Mouse (Mus musculus) gastrocnemius, adult 2 months (tissue): ENCODE data around the gene Irf4. TPM values are rescaled to one million over a fixed set of nuclear protein-coding genes. Genes with fewer than 3 reads are reported as not detected.

Source experiments
- DNase-seq: peaks from one replicate; pipeline ENCODE4 v3.0.0; 2022
- H3K27ac ChIP-seq: fragments of 200-600 bp; 2 replicates; pipeline ENCODE4 v1.8.1; 2022; ENCODE audit warnings: mild to moderate bottlenecking
- H3K4me3 ChIP-seq: fragments of 200-600 bp; 2 replicates; pipeline ENCODE4 v1.8.1; 2022; ENCODE audit warnings: mild to moderate bottlenecking, moderate library complexity
- CTCF ChIP-seq: fragments of 200-600 bp; IDR thresholded peaks from 2 replicates; pipeline ENCODE4 v1.8.1; 2022; ENCODE audit warnings: antibody characterized with exemption, mild to moderate bottlenecking, moderate library complexity
- intact Hi-C: fragments of 180-260 bp; cut with DNase I; formaldehyde crosslinking; loops from one replicate; pipeline ENCODE4 v1.15.1; 2025
- long read RNA-seq, 2 experiments: library from polyadenylated mRNA; stranded (forward); transcript quantifications; one replicate each; pipeline ENCODE4 v2.0.0; 2021
- total RNA-seq, 2 experiments: library from RNA; stranded (reverse); gene quantifications; 2 replicates each; pipeline ENCODE4 v1.2.3; 2021

Irf4 gene
- 1 to 10 TPM in 1 of 2 experiments, under 1 TPM in 1; 0.64 to 2.5 TPM for total RNA-seq
- long read RNA-seq, experiment 1, partial matches to known transcripts = 0 of 1 reads
- long read RNA-seq, experiment 1, other reads (novel, unspliced or antisense) = 1 of 1 reads
- long read RNA-seq, experiment 2 = 0 reads

DNA sequence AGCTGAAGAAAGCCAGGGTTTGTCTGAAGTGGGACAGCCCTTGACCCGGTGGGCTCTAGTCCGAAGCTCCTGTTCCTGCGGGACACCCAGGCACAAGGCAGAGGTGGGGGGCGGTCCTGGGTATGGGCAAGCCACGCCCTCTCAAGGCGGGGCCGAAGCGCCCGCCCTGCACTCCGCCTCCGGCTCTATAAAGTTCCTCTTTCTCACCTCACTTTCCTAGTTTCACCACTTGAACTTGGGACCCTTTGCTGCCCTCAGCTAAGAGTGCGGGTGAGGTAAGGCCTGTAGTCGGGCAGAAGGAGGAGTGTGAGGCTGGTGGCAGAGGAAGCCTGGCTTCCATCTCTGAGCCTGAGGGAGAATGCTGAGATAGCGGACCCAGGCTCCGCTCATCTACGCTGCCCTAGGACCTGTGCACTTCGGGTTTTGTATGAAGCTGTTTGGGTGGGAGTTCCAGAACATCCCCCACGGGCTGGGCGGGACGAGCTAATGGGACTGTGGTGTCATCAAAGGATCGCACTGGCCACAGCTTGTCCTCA is at the start of gene Irf4:
Gene Irf4, plus strand, starts transcription at position 206 of the 536 bp plus-strand sequence.
- peak within 1 kb of the TSS; percentile 81 for H3K4me3 ChIP-seq
- TF ChIP-seq CTCF = no peak
- intact Hi-C loops = no loop called here
- DNase-seq = peak; percentile 79
- H3K27ac ChIP-seq = peak within 1 kb of the TSS; percentile 72

DNA sequence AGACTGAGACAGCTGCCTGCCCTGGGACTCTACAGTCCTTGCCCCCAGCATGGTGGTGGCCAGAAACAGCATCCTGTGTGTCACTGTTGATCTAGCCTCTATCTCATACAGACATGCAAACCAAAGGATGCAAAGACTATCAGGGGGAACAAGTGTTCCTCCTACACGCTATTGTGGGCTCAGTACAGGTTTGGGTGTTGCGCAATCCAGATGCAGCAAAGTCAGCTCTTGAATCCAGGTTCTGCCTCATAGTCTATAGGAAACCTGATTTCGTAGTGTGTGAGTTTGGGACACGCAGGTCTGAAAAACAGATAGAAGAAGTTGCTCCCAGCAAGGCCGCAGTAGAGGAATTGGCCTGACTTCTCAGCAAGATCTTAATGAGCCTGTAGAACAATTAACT is 46.3 kb upstream of the Irf4 start:
- Histone ChIP-seq H3K4me3 (no peak overlapping the region), H3K27ac (no peak overlapping the region)
- intact Hi-C loops = no loop called here
- no peak for DNase-seq
- TF ChIP-seq CTCF = no peak

DNA sequence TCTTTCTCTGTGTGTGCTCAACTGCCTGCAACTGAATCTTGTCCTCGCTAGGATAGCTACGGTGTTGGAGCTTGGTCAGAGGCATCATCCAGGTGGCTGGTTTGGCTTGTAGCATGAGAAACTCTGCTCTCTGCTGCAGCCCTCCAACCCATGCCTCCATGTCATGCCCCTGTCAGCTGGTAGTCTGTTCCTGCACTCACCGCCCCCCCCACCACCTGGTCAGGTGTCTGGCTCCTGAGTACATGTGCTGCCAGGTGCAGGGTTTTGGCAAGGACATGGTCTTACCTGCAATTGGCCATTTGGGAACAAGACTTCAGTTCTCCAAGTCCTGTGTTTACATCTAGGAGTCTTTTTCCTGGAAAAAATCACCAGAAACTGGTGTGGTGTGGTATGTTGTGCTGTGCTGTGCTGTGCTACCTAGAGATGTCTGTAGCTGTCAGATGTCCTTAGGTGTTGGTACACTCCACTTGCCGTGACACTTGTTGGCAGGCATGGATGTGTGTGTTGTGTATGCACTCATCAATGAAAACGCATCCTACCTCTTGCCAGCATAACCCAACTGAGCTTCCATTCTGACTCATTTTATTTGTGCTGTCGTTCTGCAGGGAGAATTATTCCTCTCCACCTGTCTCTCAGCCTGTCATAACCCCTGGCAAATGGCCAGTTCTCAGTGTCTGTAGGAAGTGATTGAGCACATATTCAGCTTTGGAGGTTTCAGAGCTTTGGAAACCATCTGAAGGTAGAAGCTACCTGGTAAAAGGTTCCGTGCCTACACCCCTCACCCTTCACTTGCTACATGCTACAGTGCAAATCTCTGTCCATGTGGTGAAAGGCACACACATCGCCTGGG is 44.6 kb upstream of the Irf4 start:
- Histone ChIP-seq H3K27ac (no peak overlapping the region), H3K4me3 (no peak overlapping the region)
- intact Hi-C loops = no loop called here
- peak; percentile 18 for DNase-seq
- no peak for TF ChIP-seq CTCF

DNA sequence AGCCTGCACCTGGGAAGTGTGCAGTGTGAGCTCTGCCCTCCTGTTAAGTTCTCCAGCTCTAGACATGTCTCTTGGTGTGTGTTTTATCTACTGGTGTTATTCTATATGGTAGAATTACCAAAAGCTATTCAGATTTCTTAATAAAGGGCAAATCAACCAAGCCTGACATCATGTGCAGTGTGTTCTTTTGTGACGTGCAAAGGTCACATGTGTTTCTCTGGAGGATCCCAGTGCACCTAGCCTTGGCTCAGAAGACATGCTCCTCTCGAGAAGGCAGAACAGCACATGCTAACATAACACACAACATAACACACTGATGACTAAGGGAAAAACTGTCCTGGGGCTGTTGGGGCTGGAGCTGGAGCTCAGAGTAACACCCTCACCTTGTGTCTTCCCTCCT is 38.0 kb upstream of the Irf4 start:
- no peak for DNase-seq
- intact Hi-C loops = no loop called here
- TF ChIP-seq CTCF = no peak
- H3K27ac ChIP-seq = no peak overlapping the region
- no peak overlapping the region for H3K4me3 ChIP-seq

DNA sequence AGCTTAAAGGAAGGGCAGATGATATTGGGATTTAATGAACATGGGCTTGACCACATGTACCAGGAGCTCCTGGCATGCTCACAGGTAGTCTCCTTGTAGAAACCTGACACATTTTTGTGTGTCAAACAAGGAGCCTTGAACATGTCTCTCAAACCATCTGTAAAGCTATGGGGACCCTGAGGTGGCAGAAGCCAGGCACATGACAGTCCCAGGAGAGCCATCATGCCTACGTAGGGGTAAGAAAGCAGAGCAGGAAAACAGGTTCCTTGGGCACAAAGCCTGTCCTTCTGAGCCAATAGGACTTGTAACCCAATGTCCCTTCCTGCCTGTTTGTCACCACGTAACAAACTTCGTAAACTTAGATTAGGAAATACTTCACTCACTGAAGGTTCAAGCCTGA is 37.3 kb upstream of the Irf4 start:
- TF ChIP-seq CTCF = no peak
- Histone ChIP-seq H3K4me3 (no peak overlapping the region), H3K27ac (no peak overlapping the region)
- DNase-seq = no peak
- intact Hi-C loops = no loop called here

DNA sequence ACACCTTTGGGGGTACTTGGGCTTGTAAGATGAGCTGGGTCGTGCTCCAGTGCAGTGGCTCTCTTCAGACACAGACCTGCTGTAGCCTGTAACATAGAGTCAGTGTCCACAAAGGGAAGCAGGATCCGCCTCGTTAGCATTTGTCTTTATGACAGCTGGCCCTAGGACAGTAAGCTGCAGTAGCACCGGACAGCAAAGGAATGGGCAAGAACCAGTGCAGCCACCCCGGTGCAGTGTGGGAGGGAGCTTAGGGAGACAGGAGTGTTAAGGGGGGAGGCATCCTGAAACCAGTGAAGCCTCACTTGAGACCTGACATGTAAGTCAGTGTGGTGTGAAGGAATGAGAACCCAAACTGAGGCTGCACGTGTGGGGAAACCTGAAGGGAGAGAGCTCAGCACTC is 36.7 kb upstream of the Irf4 start:
- Histone ChIP-seq H3K27ac (no peak overlapping the region), H3K4me3 (no peak overlapping the region)
- intact Hi-C loops = no loop called here
- TF ChIP-seq CTCF = no peak
- DNase-seq = no peak

DNA sequence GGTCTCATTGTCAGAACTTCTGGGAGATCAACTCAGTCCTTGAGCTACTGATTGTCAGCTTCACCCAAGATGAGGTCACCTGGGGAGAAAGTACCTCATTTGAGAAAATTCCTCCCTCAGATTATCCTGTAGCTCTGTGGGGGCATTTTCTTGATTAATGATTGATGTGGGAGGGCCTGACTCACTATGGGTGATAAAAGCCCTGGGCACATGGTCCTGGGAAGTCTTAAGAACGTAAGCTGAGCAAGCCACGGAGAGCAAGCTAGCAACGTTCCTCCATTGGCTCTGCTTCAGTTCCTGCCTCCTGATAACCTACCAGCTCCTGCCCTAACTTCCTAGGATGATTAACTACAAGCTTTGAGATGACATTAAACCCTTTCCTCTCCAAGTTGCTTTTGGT is 35.4 kb upstream of the Irf4 start:
- intact Hi-C loops = no loop called here
- no peak for DNase-seq
- Histone ChIP-seq H3K4me3 (no peak overlapping the region), H3K27ac (no peak overlapping the region)
- no peak for TF ChIP-seq CTCF

DNA sequence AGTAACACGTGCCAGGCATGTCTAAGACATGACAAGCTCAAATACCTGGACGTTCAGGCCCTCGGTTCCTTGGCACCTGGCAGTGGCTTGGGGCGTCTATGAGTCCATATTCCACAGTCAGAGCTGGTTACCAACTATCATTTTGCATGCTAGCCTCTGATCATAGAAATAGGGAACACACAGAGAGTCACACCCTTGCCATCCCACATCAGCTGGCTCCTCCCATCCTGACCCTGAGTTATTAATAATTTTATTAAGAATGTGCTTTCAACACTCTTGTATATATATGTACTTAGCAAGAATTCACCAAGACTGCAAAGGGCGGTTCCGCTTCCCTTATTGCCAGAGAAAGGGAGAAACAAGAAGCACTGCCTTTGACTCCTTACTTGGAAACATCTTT is 34.5 kb upstream of the Irf4 start:
- Histone ChIP-seq H3K27ac (peak overlapping the region; percentile 12; the same call in 1 of the 2 replicates), H3K4me3 (no peak overlapping the region)
- no peak for TF ChIP-seq CTCF
- no peak for DNase-seq
- intact Hi-C loops = no loop called here

DNA sequence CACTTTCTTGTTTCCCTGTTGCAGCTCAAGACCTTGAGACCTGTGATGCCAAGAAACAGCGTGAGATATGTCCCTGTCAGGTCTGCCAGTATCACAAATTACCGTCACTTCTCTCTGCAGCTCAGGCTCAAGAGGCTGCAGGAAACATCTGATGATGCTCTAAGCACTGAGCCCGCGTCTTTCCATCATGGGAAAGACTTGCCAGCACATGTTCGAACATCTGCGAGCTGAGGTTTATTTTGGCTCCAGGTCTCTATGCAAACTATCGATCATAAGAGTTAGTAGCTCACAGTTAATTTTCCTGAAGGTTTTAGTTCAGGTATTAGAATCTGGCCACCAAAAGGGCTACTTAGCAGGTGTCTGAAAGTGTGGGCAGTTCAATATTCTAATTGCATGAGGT is 34.0 kb upstream of the Irf4 start:
- intact Hi-C loops = no loop called here
- TF ChIP-seq CTCF = no peak
- no peak for DNase-seq
- Histone ChIP-seq H3K4me3 (no peak overlapping the region), H3K27ac (no peak overlapping the region)

DNA sequence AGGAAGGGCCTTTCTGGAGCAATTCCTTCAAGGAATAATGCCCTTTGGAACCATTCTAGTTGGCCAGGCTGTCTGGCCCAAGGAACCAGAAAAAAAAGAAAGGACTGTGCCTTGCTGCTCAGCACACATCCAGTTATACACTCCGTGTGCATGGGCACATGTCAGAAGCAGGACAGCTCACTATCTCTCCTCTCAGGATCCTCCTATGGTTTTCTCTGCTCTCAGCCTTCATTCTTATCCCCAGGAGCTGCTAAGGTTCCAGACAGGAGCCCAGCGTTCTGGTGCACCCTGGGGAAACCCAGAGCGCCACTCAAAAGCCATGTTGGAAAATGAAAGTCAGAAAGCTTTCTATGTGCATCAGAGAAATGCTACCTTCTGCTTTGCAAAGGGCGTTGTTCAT is 33.5 kb upstream of the Irf4 start:
- TF ChIP-seq CTCF = no peak
- intact Hi-C loops = no loop called here
- Histone ChIP-seq H3K27ac (no peak overlapping the region), H3K4me3 (no peak overlapping the region)
- DNase-seq = no peak

DNA sequence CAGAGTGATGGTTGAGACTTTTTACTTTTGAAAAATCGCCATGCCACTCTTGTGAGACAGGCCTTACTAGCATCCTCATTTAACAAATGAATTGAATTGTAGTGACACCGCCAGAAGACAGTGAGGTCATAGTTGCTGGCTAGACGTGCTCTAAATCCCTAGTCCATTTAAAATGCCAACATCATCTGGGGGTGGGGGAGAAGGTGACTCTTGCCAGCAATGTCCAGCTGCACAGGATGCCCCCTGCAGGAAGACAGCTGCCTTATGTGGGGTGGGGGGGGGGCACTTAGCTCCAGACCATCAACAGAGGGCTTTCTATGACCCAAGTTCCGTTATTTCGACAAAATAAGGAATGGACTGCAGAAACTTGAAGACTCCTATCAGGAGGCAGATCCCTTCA is 32.4 kb upstream of the Irf4 start:
- Histone ChIP-seq H3K27ac (no peak overlapping the region), H3K4me3 (no peak overlapping the region)
- no peak for DNase-seq
- intact Hi-C loops = no loop called here
- TF ChIP-seq CTCF = no peak

DNA sequence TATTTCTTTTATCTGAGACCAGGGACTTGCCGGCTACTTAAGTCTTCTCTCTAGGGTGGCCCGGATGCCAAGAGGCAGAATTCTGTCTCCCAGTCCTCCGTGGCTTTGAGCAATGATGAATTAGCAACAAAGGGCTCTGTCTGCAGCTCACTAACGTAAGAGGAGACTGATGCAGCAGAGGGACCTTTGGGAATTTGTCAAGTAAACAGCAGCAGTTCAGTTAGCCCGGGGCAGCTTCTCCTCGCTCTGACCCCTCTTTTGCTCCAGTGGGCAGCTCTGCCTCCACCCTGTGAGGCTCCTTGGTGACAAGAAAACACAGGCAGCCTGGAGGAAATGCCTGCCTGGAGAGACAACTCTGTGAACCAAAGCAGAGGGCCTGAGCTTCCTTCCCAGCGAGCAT is 26.4 kb upstream of the Irf4 start:
- intact Hi-C loops = no loop called here
- no peak for TF ChIP-seq CTCF
- H3K4me3 ChIP-seq = no peak overlapping the region
- H3K27ac ChIP-seq = 0 out of 2 replicates have a peak overlapping the region, but pooled peaks have one; percentile 20
- DNase-seq = peak; percentile 37

DNA sequence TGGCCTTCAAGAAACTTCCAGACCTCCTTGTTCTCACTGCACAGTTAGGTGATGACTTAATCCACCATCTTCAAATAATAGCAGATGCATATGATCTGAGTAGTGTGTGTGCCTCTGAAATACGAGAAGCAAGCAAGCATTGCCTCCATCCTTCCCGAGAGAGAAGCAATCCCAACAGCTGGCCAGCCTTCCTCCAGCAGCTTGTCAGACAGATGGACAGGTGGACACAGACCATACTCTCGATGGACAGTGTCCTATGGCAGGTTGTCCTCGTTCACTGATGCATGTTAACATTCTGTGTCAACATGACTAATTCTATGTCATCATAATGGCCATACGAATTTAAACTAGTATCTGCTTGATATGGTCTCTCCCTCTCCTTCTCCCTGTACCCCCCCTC is 25.8 kb upstream of the Irf4 start:
- no peak overlapping the region for H3K27ac ChIP-seq
- H3K4me3 ChIP-seq = no peak overlapping the region
- intact Hi-C loops = no loop called here
- no peak for TF ChIP-seq CTCF
- DNase-seq = no peak

DNA sequence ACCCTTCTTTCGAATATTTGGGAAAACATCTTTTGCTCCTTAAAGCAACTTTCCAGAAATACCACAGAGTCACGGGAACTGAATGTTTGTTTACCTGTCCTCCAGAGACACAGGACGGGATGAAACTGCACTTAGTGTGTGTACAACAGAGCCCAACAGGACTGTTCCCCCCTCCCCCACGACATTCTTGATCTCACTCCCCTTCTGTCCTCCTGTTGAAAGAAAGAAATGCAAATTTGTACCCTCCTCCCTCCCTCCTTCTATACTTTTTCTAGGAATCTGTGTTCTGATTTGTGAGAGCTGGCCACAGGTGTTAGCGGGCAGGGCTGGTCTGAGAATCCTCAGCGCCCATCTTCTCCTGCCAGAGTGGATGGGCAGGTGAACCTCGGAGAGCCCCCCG is 25.2 kb upstream of the Irf4 start:
- no peak for TF ChIP-seq CTCF
- DNase-seq = no peak
- intact Hi-C loops = no loop called here
- Histone ChIP-seq H3K27ac (no peak overlapping the region), H3K4me3 (no peak overlapping the region)
